Mouse (Mus musculus): Measurements from ENCODE around the gene Med16.
A peak's percentile ranks its signal among the peaks of the same experiment; 100 is the strongest.

The Med16 gene

GRCm38 (mm10) chr10:79858416-79859074 is 50.2 kb downstream of the Med16 start:
- DNase-seq: no peak

- DNase-seq: no peak
These were observed 50.8 kb downstream of the Med16 start for GRCm38 (mm10) chr10:79857894-79858293.

- DNase-seq: peak; percentile 54
These were observed 51.3 kb downstream of the Med16 start for GRCm38 (mm10) chr10:79857452-79857811.

- DNase-seq: no peak
These were observed 51.8 kb downstream of the Med16 start for GRCm38 (mm10) chr10:79856704-79857451.

- no peak for DNase-seq
These were observed 52.4 kb downstream of the Med16 start for GRCm38 (mm10) chr10:79856280-79856679.

- peak; percentile 34 for DNase-seq
These were observed 53.1 kb downstream of the Med16 start for GRCm38 (mm10) chr10:79855558-79856184.

- DNase-seq: peak; percentile 84
These were observed 53.8 kb downstream of the Med16 start for GRCm38 (mm10) chr10:79854801-79855541.

GRCm38 (mm10) chr10:79853860-79854795 is 54.6 kb downstream of the Med16 start, which contains the start of gene Ptbp1:
Ptbp1 (plus strand) TSS chr10:79854427.
- peak; percentile 99 for DNase-seq

GRCm38 (mm10) chr10:79853392-79853791 is 55.3 kb downstream of the Med16 start:
- DNase-seq: peak; percentile 67

GRCm38 (mm10) chr10:79852827-79853226 is 55.9 kb downstream of the Med16 start:
- no peak for DNase-seq

GRCm38 (mm10) chr10:79852107-79852789 is 56.5 kb downstream of the Med16 start:
- peak; percentile 42 for DNase-seq

- DNase-seq: no peak
These were observed 57.1 kb downstream of the Med16 start for GRCm38 (mm10) chr10:79851653-79852052.

- peak; percentile 62 for DNase-seq
These were observed 58.6 kb downstream of the Med16 start for GRCm38 (mm10) chr10:79849941-79850628.

- DNase-seq: no peak
These were observed 62.2 kb downstream of the Med16 start for GRCm38 (mm10) chr10:79846553-79846952.
